Mouse (Mus musculus) C2C12 (cell line): ENCODE measurements at regions not wholly inside any gene's neighbourhood (a gene's known extent, or its start where the extent isn't known, plus 50 kb on each side); places are given as distances from the start of the nearest gene placed in this dataset.

Experiments used
- CTCF ChIP-seq: IDR thresholded peaks from one replicate; pipeline ENCODE4 v1.5.1; 2011; ENCODE audit not compliant: control insufficient read depth, insufficient read depth, insufficient read length
- MAX ChIP-seq: IDR thresholded peaks from one replicate; pipeline ENCODE4 v1.6.1; 2011; ENCODE audit warnings: mild to moderate bottlenecking, control low read depth
- USF1 ChIP-seq: IDR thresholded peaks from one replicate; pipeline ENCODE4 v1.6.1; 2011; ENCODE audit warnings: low read depth, mild to moderate bottlenecking, control low read depth, moderate library complexity

GRCm38 (mm10) chr2:101242983-101243382, 381.5 kb upstream of the Rag2 start:
- TF ChIP-seq MAX, result no peak
- no peak for TF ChIP-seq USF1
- TF ChIP-seq CTCF, result no peak
